Mouse (Mus musculus): ENCODE measurements around the gene Sorl1.

- TF ChIP-seq CTCF (IDR thresholded peaks at IDR 0.05; ENCODE audit: control insufficient read depth, insufficient read depth, low read length) (no peak), POLR2A (IDR thresholded peaks at IDR 0.05; ENCODE audit: borderline replicate concordance, control insufficient read depth, low read depth, low read length) (no peak)
Observed at GRCm38 (mm10) chr9:42005101-42005500, 119.0 kb downstream of the Sorl1 start.

Data from bone marrow, adult 2 months (tissue).